Mouse (Mus musculus): ENCODE measurements at regions not wholly inside any gene's neighbourhood (a gene's known extent, or its start where the extent isn't known, plus 50 kb on each side); places are given as distances from the start of the nearest gene placed in this dataset.

- Histone ChIP-seq H3K4me2 (ENCODE audit: low read depth) (no peak overlapping the region), H3K9ac (replicated peaks) (no peak overlapping the region), H3K27me3 (ENCODE audit: control insufficient read depth, insufficient read depth, low read length) (no peaks in the 10 kb centered on the region), H3K9me3 (ENCODE audit: control insufficient read depth, low read length) (no peaks in the 10 kb centered on the region), H3K4me1 (replicated peaks; ENCODE audit: control insufficient read depth in 2 of 2, insufficient read depth in 2 of 2, low read length in 1 of 2) (no peaks in the 10 kb centered on the region), H3K27ac (no peak overlapping the region), H3K36me3 (replicated peaks; ENCODE audit: control insufficient read depth, insufficient read depth, low read depth) (no peaks in the 10 kb centered on the region), H3K4me3 (ENCODE audit: insufficient read depth in 1 of 2, low read depth in 2 of 2, low read length in 2 of 2) (no peak overlapping the region)
- TF ChIP-seq EP300 (IDR thresholded peaks at IDR 0.05; ENCODE audit: low read depth) (no peak), CTCF (IDR thresholded peaks at IDR 0.05; ENCODE audit: low read depth) (no peak)
- no peak for ATAC-seq (ENCODE audit: insufficient read depth)
- DNase-seq (ENCODE audit: low read depth in 3 of 3, low spot score in 3 of 3): no peak
- WGBS (ENCODE audit: insufficient replicate concordance): 59% methylated on average over 3 of the region's 3 CpGs
Observed at GRCm38 (mm10) chr13:110978022-110978421, 276.8 kb upstream of the Actbl2 start.

GRCm38 (mm10) chr13:110990677-110991076 is 264.1 kb upstream of the Actbl2 start:
- Histone ChIP-seq H3K9ac (replicated peaks) (no peak overlapping the region), H3K9me3 (ENCODE audit: control insufficient read depth, low read length) (no peaks in the 10 kb centered on the region), H3K4me3 (ENCODE audit: insufficient read depth in 1 of 2, low read depth in 2 of 2, low read length in 2 of 2) (no peak overlapping the region), H3K4me2 (ENCODE audit: low read depth) (no peak overlapping the region), H3K27me3 (ENCODE audit: control insufficient read depth, insufficient read depth, low read length) (no peaks in the 10 kb centered on the region), H3K4me1 (replicated peaks; ENCODE audit: control insufficient read depth in 2 of 2, insufficient read depth in 2 of 2, low read length in 1 of 2) (no peaks in the 10 kb centered on the region), H3K27ac (no peak overlapping the region), H3K36me3 (replicated peaks; ENCODE audit: control insufficient read depth, insufficient read depth, low read depth) (no peaks in the 10 kb centered on the region)
- ATAC-seq (ENCODE audit: insufficient read depth) (no peak), DNase-seq (ENCODE audit: low read depth in 3 of 3, low spot score in 3 of 3) (no peak)
- WGBS (ENCODE audit: insufficient replicate concordance): 76% methylated on average over 2 of the region's 2 CpGs
- TF ChIP-seq CTCF (IDR thresholded peaks at IDR 0.05; ENCODE audit: low read depth) (no peak), EP300 (IDR thresholded peaks at IDR 0.05; ENCODE audit: low read depth) (no peak)

GRCm38 (mm10) chr13:110991121-110991520 is 263.7 kb upstream of the Actbl2 start:
- Histone ChIP-seq H3K27me3 (ENCODE audit: control insufficient read depth, insufficient read depth, low read length) (no peaks in the 10 kb centered on the region), H3K4me3 (ENCODE audit: insufficient read depth in 1 of 2, low read depth in 2 of 2, low read length in 2 of 2) (no peak overlapping the region), H3K4me1 (replicated peaks; ENCODE audit: control insufficient read depth in 2 of 2, insufficient read depth in 2 of 2, low read length in 1 of 2) (no peaks in the 10 kb centered on the region), H3K27ac (no peak overlapping the region), H3K9me3 (ENCODE audit: control insufficient read depth, low read length) (no peaks in the 10 kb centered on the region), H3K9ac (replicated peaks) (no peak overlapping the region), H3K36me3 (replicated peaks; ENCODE audit: control insufficient read depth, insufficient read depth, low read depth) (no peaks in the 10 kb centered on the region), H3K4me2 (ENCODE audit: low read depth) (no peak overlapping the region)
- TF ChIP-seq CTCF (IDR thresholded peaks at IDR 0.05; ENCODE audit: low read depth) (no peak), EP300 (IDR thresholded peaks at IDR 0.05; ENCODE audit: low read depth) (no peak)
- ATAC-seq (ENCODE audit: insufficient read depth) (no peak), DNase-seq (ENCODE audit: low read depth in 3 of 3, low spot score in 3 of 3) (no peak)
- 63% methylated on average over 2 of the region's 2 CpGs for WGBS (ENCODE audit: insufficient replicate concordance)

GRCm38 (mm10) chr13:110994596-110994995 is 260.2 kb upstream of the Actbl2 start:
- Histone ChIP-seq H3K9me3 (ENCODE audit: control insufficient read depth, low read length) (no peaks in the 10 kb centered on the region), H3K27ac (no peak overlapping the region), H3K4me3 (ENCODE audit: insufficient read depth in 1 of 2, low read depth in 2 of 2, low read length in 2 of 2) (no peak overlapping the region), H3K27me3 (ENCODE audit: control insufficient read depth, insufficient read depth, low read length) (no peaks in the 10 kb centered on the region), H3K4me2 (ENCODE audit: low read depth) (no peak overlapping the region), H3K36me3 (replicated peaks; ENCODE audit: control insufficient read depth, insufficient read depth, low read depth) (no peaks in the 10 kb centered on the region), H3K4me1 (replicated peaks; ENCODE audit: control insufficient read depth in 2 of 2, insufficient read depth in 2 of 2, low read length in 1 of 2) (no peaks in the 10 kb centered on the region), H3K9ac (replicated peaks) (no peak overlapping the region)
- DNase-seq (ENCODE audit: low read depth in 3 of 3, low spot score in 3 of 3) (no peak), ATAC-seq (ENCODE audit: insufficient read depth) (no peak)
- no peak for TF ChIP-seq EP300 (IDR thresholded peaks at IDR 0.05; ENCODE audit: low read depth)
- no peak for TF ChIP-seq CTCF (IDR thresholded peaks at IDR 0.05; ENCODE audit: low read depth)
- WGBS (ENCODE audit: insufficient replicate concordance): 75% methylated on average over 3 of the region's 3 CpGs

- DNase-seq (ENCODE audit: low read depth in 3 of 3, low spot score in 3 of 3) (no peak), ATAC-seq (ENCODE audit: insufficient read depth) (no peak)
- Histone ChIP-seq H3K27ac (no peak overlapping the region), H3K9me3 (ENCODE audit: control insufficient read depth, low read length) (no peaks in the 10 kb centered on the region), H3K4me2 (ENCODE audit: low read depth) (no peak overlapping the region), H3K27me3 (ENCODE audit: control insufficient read depth, insufficient read depth, low read length) (no peaks in the 10 kb centered on the region), H3K4me3 (ENCODE audit: insufficient read depth in 1 of 2, low read depth in 2 of 2, low read length in 2 of 2) (no peak overlapping the region), H3K9ac (replicated peaks) (no peak overlapping the region), H3K36me3 (replicated peaks; ENCODE audit: control insufficient read depth, insufficient read depth, low read depth) (no peaks in the 10 kb centered on the region), H3K4me1 (replicated peaks; ENCODE audit: control insufficient read depth in 2 of 2, insufficient read depth in 2 of 2, low read length in 1 of 2) (no peaks in the 10 kb centered on the region)
- no peak for TF ChIP-seq EP300 (IDR thresholded peaks at IDR 0.05; ENCODE audit: low read depth)
- no peak for TF ChIP-seq CTCF (IDR thresholded peaks at IDR 0.05; ENCODE audit: low read depth)
- 61% methylated on average over 4 of the region's 4 CpGs for WGBS (ENCODE audit: insufficient replicate concordance)
Observed at GRCm38 (mm10) chr13:111002670-111003069, 252.1 kb upstream of the Actbl2 start.
